Mouse (Mus musculus): ENCODE measurements around the gene Agbl3.
A peak's percentile ranks its signal among the peaks of the same experiment; 100 is the strongest.

The Agbl3 gene

GRCm38 (mm10) chr6:34780231-34780942 lies at the start of gene Agbl3:
Gene Agbl3 (plus strand): TSS chr6:34780432.
- DNase-seq, result peak; percentile 95 to 96

DNA sequence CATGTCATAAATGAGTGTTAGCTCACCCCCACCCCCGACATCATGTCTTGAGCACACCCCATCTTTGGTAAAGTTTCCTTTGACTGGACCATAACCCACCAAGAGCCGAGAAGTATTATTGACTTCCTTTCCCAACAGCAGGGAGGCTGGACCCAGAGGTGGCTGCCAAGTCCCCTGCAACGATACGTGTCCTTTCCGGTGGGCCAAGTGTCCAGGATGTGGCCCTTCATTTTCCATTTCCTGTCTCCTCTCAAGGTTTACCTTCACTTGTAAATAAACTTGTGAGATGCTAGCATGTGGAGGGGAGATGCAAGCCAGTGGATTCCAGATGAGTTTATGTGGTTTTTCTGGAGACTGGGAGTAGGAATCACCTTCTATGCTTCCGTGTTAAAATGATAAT lies 49.2 kb upstream of the Agbl3 start:
- DNase-seq, result no peak

- DNase-seq, result no peak
These were observed 48.7 kb upstream of the Agbl3 start for GRCm38 (mm10) chr6:34731529-34731928.

DNA sequence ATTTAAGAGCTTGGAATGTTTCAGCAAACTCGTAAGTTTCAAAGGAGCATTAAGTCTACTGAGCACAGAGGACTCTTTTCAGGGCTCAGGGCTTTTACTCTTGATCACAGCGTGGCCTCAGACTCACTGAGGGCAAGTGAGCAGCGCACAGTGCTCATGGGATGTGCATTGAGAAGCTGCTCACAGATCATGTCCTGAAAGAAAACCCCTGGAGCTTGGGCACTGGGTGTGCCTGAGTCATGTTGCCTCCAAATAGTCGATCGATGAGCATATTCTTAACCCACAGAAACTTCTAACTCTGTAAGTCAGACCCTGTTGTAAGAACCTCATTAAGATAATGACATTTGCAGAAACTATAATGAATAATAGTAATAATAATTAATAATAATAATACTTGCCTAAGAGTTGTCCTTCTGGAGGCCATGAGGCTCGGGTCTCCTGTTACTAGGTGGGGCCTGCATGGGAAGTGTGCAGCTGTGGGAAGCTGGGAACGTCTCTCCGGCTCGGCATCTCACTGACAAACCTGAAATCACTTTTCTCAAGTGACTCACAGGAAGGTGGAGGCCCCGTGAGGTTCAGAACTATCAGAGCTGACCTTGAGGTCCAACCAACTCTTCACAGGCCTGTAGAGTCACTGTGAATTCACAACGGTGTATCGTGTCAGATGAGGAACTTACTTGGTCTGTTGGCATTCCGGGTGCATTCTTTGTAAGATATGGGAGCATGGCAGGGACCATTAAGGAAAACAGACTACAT lies 45.1 kb upstream of the Agbl3 start:
- DNase-seq, result no peak

GRCm38 (mm10) chr6:34736934-34737333 lies 43.3 kb upstream of the Agbl3 start:
- DNase-seq, result no peak

GRCm38 (mm10) chr6:34743946-34744345 lies 36.3 kb upstream of the Agbl3 start:
- no peak for DNase-seq

- no peak for DNase-seq
These were observed 32.4 kb upstream of the Agbl3 start for GRCm38 (mm10) chr6:34747846-34748245.

DNA sequence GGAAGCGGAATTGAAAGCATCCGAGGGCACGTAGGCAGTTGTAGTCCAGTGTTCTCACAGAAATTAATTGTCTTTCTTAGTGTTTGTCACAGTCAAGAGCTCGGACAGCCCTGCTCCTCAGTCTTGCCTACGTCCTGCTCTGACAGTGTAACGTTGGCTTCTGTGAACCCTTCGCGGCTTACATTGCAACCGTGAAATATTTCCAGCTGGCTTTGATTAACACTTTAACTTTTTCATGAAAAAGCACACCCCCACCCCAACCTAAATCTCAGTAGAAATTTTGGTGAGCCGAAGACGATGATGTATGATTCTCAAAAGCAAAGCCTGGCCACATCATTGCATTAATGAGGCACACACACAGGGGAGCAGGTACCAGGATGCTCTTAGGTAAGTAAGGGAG lies 31.7 kb upstream of the Agbl3 start:
- DNase-seq, result no peak

DNA sequence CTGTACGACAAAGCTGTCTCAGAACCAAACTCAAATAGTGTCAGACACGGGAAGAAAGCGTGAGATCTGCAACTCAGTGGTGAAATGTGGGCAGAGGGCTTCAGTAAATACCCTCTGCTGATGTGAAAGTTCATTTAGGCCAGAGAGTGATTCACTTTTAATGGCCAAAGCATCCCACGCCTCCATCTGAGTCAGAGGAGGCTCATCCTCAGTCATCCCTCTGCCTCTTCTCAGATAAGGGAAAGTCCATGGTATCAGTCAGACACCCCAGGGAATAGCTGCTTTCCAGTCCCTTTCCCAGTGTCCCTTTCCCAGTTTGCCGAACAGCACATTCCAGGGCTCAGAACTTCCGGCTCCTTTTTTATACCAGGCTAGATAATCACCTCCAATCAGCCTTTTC lies 30.7 kb upstream of the Agbl3 start:
- DNase-seq, result no peak

GRCm38 (mm10) chr6:34750487-34751120 lies 29.6 kb upstream of the Agbl3 start:
- DNase-seq, result no peak

DNA sequence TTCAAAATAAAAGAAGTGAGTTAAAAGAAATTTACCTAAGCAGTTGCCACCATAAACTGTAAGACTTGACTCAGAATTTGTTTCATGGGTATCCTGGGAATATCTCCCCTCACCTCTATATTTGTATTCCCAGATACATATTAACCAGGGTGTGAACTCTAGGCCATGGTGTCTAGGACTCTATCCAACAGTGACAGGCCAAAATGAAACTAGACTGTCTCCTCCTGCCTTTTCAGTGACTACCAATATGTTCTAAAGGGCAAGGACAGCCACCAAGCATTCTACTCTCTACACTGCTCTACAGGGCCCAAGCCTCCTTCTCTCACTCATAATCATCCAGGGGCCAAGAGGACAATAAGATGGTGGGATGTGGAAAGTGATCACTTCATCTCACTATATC lies 28.6 kb upstream of the Agbl3 start:
- no peak for DNase-seq

DNA sequence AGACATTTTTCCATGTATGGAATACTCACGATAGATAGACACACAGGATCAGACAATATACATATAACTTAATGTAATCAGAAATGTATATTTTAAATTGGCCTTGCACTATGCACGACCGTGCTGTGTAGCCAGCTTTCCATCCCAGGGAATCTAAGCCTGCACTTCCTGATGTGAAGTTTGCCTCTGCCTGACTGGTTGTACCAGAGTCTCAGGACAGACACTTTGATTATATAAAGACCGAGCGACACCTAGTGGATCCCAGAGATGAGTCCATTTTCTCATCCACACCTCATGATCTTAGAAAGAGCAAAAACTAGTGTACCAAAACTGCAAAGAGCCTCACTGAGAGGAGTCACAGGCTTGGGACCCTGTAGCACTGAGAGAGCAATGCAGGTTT lies 25.8 kb upstream of the Agbl3 start:
- peak; percentile 23 to 53 for DNase-seq

DNA sequence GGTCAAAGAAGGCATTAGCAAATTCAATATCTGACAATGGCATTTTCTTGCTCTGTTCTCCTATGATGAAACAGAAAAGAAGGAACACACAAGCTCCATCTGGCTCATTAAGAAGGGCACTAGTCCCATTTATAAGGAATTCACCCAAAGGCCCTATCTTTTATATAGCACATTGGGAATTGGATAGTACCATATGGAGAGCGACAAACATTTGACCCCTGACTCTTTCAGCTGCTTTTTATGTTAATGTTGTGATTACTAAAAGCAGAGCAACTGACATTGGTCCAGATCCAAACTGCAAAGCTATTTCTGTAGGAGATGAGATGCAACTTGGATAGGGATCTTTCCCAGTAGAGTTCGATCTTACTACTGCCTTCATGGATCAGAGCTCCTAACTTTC lies 21.9 kb upstream of the Agbl3 start:
- no peak for DNase-seq

DNA sequence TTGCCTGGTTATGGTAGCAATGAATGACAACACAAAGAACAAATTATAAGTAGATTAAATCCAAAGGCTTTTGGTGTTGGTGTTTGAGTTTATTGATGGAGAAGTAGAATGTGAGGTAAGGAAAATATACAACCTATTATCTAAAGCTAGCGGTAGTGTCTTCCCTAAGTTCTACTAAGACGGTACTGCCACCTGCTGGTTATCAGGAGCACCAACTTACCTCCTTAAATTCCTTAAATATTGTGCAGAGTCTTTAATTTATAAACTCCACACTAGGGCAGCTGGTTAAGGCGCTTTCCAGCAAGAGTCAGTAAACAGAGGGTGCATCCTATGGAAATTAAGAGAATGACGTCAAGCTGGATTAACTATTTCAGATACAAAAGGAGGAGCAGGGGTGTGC lies 20.2 kb upstream of the Agbl3 start:
- peak; percentile 32 to 39 for DNase-seq

DNA sequence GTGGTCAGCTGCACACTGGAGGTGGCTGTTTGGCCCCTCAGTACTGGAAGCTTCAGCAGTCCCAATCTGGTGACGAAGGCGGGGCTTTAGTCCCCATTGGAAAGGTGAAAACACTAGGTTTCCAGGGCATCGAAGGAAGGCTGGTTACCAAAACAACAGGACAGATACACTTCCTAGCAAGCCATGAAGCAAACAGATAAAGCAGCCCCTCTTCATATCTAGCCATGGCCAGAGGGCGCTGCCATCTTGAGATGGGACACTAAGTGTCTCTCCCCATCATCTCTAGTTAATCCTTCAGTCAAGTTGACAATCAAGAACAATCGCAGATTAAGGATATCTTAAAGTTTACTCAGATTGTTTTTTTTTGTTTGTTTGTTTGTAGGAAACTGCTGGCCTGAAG lies 14.5 kb upstream of the Agbl3 start:
- no peak for DNase-seq

DNA sequence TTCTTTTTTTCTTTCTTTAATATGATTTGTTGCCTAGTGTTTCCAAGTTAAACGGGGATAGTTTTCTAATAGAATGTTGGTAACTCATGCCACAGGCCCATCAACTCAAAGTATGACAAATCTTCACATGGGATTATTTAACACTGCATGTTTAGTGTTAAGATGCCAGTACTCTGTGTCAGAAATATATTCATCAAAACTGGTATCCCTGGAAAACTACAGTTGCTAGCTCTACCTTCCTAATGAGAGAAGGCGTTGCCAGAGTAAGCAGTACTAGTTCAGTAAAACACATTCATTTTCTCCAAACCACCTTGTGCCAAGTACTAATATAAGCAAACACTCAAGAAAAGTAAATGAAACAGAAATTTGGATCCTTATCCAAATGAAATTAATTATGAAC lies 10.2 kb upstream of the Agbl3 start:
- no peak for DNase-seq

GRCm38 (mm10) chr6:34770491-34770890 lies 9.7 kb upstream of the Agbl3 start:
- no peak for DNase-seq

DNA sequence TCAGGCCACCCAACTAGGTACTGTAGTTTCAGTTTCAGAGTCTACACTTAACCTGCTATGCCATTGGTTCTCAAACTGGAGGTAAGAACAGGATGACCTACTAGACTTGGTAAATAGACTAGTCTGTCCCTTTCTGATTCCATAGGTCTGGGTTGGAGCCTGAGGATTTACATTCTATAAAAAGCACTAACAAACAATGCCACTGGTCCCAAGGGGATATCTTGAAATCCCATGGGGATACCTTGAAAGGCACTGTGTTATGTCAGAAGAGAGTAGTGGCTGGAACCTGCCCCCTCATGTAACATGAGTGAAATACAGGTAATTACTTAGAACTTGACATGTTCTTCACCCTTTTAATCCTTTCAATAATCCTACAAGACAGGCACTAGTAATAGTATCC lies 3.8 kb upstream of the Agbl3 start:
- no peak for DNase-seq

DNA sequence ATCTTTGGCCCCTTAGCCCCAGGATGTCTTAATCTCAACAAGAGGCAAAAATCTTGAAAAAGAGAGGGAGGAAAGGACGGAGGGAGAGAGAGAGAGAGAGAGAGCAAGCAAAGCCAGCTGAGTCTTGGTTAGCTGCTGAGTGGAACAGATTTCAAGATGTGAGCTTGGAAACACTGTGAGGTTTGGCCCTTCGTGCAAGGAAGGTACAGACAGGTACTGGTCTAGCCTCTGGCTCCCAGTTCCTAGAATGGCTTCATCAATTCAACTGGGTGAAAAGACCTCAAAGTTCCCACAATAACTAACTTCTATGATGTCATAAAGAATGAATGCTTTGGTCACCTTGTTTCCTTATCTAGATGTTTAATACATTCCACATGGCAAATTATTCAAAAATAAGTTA lies 3.1 kb upstream of the Agbl3 start:
- DNase-seq, result no peak

- no peak for DNase-seq
These were observed 2.1 kb upstream of the Agbl3 start for GRCm38 (mm10) chr6:34777981-34778668.

DNA sequence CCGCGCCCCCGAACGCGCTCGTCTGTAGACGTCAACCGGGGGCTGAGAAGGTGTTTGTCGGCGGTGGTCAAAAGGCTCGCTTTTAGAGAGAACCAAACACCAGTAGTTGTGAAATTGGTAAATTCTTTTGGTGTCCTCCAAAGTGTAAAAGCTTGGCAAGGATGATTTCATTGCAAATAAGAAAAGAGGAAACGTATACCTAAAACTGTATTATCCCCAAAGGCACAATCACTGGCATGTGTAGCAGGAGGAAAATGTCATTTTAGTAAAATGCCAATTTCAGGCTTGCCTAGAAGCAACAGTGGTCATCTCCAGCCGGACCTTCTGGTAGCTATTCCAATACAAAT lies 684 bp downstream of the Agbl3 start:
- DNase-seq, result no peak

GRCm38 (mm10) chr6:34782493-34782892 lies 2.3 kb downstream of the Agbl3 start:
- no peak for DNase-seq

GRCm38 (mm10) chr6:34796881-34797280 lies 16.6 kb downstream of the Agbl3 start:
- DNase-seq, result no peak

GRCm38 (mm10) chr6:34797887-34798286 lies 17.7 kb downstream of the Agbl3 start:
- DNase-seq, result no peak
